Mouse (Mus musculus) forebrain, embryonic 13.5 days (tissue): Measurements from ENCODE around the gene Gulp1. TPM values are rescaled to one million over a fixed set of nuclear protein-coding genes. Genes with fewer than 3 reads are reported as not detected.

Experiments used
- ATAC-seq: fragments of 200-750 bp; cut with Nextera tagmentation; 2 replicates; pipeline ENCODE4 v1.8.0; 2017
- H3K27ac ChIP-seq: fragments of 300-500 bp; sonication (generic); 2 replicates; pipeline ENCODE4 v1.5.1; 2015; ENCODE audit warnings: inconsistent platforms, mild to moderate bottlenecking, moderate library complexity
- H3K27me3 ChIP-seq: fragments of 300-500 bp; sonication (generic); 2 replicates; pipeline ENCODE4 v1.6.1; 2015; ENCODE audit warnings: mild to moderate bottlenecking, inconsistent platforms
- H3K36me3 ChIP-seq: fragments of 300-500 bp; sonication (generic); 2 replicates; pipeline ENCODE4 v1.6.1; 2015; ENCODE audit warnings: mild to moderate bottlenecking, inconsistent platforms; ENCODE audit not compliant: poor library complexity, severe bottlenecking
- H3K4me1 ChIP-seq: fragments of 300-500 bp; sonication (generic); 2 replicates; pipeline ENCODE4 v1.6.1; 2015; ENCODE audit warnings: inconsistent platforms
- H3K4me2 ChIP-seq: fragments of 300-500 bp; sonication (generic); 2 replicates; pipeline ENCODE4 v1.6.1; 2015; ENCODE audit warnings: inconsistent platforms, mild to moderate bottlenecking, moderate library complexity
- H3K4me3 ChIP-seq: fragments of 300-500 bp; sonication (generic); 2 replicates; pipeline ENCODE4 v1.5.1; 2015; ENCODE audit warnings: mild to moderate bottlenecking, inconsistent platforms
- H3K9ac ChIP-seq: fragments of 300-500 bp; sonication (generic); 2 replicates; pipeline ENCODE4 v1.6.1; 2015; ENCODE audit warnings: mild to moderate bottlenecking, inconsistent platforms
- H3K9me3 ChIP-seq: fragments of 300-500 bp; sonication (generic); replicated peaks from 2 replicates; pipeline ENCODE4 v1.6.1; 2016; ENCODE audit warnings: inconsistent platforms
- WGBS: fragments of 180-500 bp; shearing (Covaris S2); methylation state at CpG from one replicate; pipeline ENCODE4 v1.1.7; 2015; 5-methylcytosine and 5-hydroxymethylcytosine counted together
- polyA plus RNA-seq: library from polyadenylated mRNA; unstranded; fragments of >200 nt; fragmentation: Nextera tagmentation; extraction: Ambion mirVana; gene quantifications from 2 replicates; pipeline ENCODE4 v1.2.1, GENCODE M21; 2015

Gulp1 gene
- polyA plus RNA-seq, 1 experiment from 2014 or later, result 9.4 TPM

GRCm38 (mm10) chr1:44598312-44598711, 47.0 kb downstream of the Gulp1 start:
- H3K27ac ChIP-seq, result no peak overlapping the region
- H3K27me3 ChIP-seq, result no peaks in the 10 kb centered on the region
- H3K9ac ChIP-seq, result no peak overlapping the region
- 86% methylated on average over 2 of the region's 2 CpGs for WGBS
- ATAC-seq, result no peak
- no peak overlapping the region for H3K4me2 ChIP-seq
- no peaks in the 10 kb centered on the region for H3K36me3 ChIP-seq
- no peak overlapping the region for H3K4me3 ChIP-seq
- H3K4me1 ChIP-seq, result no peaks in the 10 kb centered on the region
- H3K9me3 ChIP-seq, result no peaks in the 10 kb centered on the region

DNA sequence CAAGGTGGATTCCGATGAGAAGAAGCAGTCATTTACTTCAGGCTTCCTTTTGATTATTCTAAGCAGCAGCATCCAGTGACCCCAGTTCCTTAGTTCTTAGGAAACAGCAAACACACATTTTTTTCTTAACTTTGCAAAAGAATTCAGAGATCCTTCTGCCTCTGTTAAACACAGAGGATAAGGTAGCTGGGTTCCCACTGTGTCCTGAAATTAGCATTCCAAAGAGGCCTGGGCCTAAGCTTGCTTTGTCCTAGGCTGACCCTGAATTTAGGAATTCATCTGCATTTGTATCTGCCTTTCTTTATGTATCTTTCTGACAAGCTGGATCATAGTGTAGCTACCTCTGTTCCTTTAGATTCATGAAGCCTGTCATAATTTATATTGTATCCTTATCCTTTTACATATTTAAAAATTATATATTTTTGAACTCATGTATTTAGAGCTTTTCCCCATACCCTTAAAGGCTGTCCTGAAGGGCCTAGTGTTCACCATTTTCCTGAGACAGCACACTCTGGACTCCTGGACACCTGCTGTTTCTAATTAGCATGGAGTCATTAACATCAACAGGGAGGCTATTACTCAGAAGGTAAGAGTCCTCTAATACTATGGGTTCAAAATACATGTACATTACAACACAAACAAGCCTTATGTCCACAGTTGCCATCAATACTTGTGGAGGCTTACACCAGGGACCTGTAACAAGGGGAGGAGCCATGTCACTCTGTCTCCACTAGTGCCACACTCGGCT, 62.2 kb downstream of the Gulp1 start:
- Histone ChIP-seq H3K36me3 (no peaks in the 10 kb centered on the region), H3K4me3 (no peak overlapping the region), H3K9me3 (no peaks in the 10 kb centered on the region), H3K4me2 (no peak overlapping the region), H3K27ac (no peak overlapping the region), H3K9ac (no peak overlapping the region), H3K4me1 (no peaks in the 10 kb centered on the region), H3K27me3 (no peaks in the 10 kb centered on the region)
- WGBS, result 30% methylated on average over 2 of the region's 2 CpGs
- no peak for ATAC-seq

DNA sequence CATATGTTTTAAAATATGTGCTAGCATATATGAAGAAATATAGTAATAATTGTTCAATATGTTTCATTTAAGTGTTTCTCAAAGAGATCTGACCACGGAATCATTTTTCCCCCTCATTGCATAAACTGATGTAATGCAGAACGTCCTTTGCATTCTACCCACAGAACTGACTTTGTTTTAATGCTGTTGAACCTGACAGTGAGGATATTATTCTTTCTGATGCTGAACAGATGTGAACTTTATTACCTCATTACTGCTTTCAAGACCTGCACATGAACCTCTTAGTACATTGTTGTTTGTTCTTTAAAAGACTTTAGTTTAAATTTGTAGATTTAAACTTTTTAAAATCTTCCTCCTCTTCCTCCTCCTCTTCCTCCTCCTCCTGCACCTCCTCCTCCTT, 67.4 kb downstream of the Gulp1 start:
- Histone ChIP-seq H3K4me2 (no peak overlapping the region), H3K27me3 (no peaks in the 10 kb centered on the region), H3K9me3 (no peaks in the 10 kb centered on the region), H3K4me3 (no peak overlapping the region), H3K9ac (no peak overlapping the region), H3K4me1 (no peaks in the 10 kb centered on the region), H3K36me3 (no peaks in the 10 kb centered on the region), H3K27ac (no peak overlapping the region)
- 86% methylated on average over 2 of the region's 2 CpGs for WGBS
- ATAC-seq, result no peak

GRCm38 (mm10) chr1:44634481-44634880, 83.2 kb downstream of the Gulp1 start:
- Histone ChIP-seq H3K4me1 (no peaks in the 10 kb centered on the region), H3K27ac (no peak overlapping the region), H3K4me3 (no peak overlapping the region), H3K27me3 (no peaks in the 10 kb centered on the region), H3K36me3 (no peaks in the 10 kb centered on the region), H3K4me2 (no peak overlapping the region), H3K9me3 (no peaks in the 10 kb centered on the region), H3K9ac (no peak overlapping the region)
- WGBS, result 52% methylated on average over 4 of the region's 4 CpGs
- ATAC-seq, result no peak

DNA sequence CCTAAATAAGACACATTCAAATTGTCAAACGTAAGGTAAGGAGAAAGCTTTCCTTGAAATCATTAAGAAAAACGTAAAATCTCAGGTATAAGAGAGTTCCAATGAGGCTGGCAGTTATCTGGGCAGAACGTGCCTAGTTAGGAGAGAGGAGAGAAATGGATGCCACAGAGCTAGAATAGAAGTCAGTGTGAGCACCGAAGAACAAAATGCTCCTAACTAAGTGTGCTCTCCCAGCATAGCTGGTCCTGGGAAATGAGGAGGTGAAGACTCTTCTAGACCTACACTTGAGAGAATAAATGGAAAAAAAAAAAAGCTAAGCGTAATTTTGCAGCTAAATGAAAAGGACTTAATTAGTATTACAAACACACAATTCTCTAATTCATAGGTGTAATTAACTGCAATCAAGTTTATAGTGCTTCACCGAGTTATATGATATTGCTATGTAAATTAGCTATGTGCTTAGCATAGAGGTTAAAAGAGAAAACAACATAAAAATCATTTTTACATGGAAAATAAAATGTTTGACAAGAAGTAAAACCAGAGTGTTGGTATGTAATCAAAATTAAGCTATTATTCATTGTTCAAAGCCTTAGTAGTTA, 94.5 kb downstream of the Gulp1 start:
- H3K27me3 ChIP-seq, result no peaks in the 10 kb centered on the region
- peak; percentile 53; the same call in 1 of the 2 replicates for ATAC-seq
- no peaks in the 10 kb centered on the region for H3K9me3 ChIP-seq
- no peak overlapping the region for H3K4me2 ChIP-seq
- H3K4me1 ChIP-seq, result no peaks in the 10 kb centered on the region
- no peak overlapping the region for H3K9ac ChIP-seq
- no peak overlapping the region for H3K4me3 ChIP-seq
- H3K36me3 ChIP-seq, result no peaks in the 10 kb centered on the region
- WGBS, result 70% methylated on average over 6 of the region's 6 CpGs
- no peak overlapping the region for H3K27ac ChIP-seq

DNA sequence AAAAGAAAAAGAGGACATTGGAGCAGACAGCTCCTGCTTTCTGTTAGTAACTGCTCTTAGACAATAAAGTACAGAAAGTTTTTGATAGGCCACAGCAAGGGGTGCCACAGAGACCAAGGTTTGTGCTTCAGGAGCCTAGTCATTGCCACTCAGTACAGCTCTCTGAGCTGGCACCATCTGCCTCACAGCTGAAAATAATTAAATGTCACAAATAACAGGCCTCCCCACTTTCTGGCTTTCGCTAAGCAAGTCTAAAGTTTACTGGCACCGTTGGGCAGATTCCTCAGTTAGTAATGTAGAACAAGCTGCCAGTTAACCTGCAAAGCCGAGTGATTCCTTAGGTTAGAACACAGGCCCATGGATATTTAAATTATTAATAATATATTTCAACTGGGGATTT, 127.7 kb downstream of the Gulp1 start:
- no peak overlapping the region for H3K4me3 ChIP-seq
- no peak overlapping the region for H3K9ac ChIP-seq
- H3K36me3 ChIP-seq, result no peaks in the 10 kb centered on the region
- no peak overlapping the region for H3K4me2 ChIP-seq
- no peak for ATAC-seq
- H3K4me1 ChIP-seq, result no peaks in the 10 kb centered on the region
- no peaks in the 10 kb centered on the region for H3K9me3 ChIP-seq
- no peaks in the 10 kb centered on the region for H3K27me3 ChIP-seq
- H3K27ac ChIP-seq, result no peak overlapping the region
- 75% methylated on average over 3 of the region's 3 CpGs for WGBS

GRCm38 (mm10) chr1:44679415-44679814, 128.1 kb downstream of the Gulp1 start:
- H3K9ac ChIP-seq, result no peak overlapping the region
- no peak overlapping the region for H3K4me3 ChIP-seq
- no peak for ATAC-seq

GRCm38 (mm10) chr1:44682556-44682955, 131.2 kb downstream of the Gulp1 start:
- Histone ChIP-seq H3K4me1 (no peaks in the 10 kb centered on the region), H3K36me3 (no peaks in the 10 kb centered on the region), H3K27ac (no peak overlapping the region), H3K4me2 (no peak overlapping the region), H3K4me3 (no peak overlapping the region), H3K27me3 (no peaks in the 10 kb centered on the region), H3K9ac (no peak overlapping the region), H3K9me3 (no peaks in the 10 kb centered on the region)
- WGBS, result 11% methylated on average over 2 of the region's 2 CpGs
- no peak for ATAC-seq

More at GRCm38 (mm10) chr1:44679415-44679814, 128.1 kb downstream of the Gulp1 start:
- WGBS, result 76% methylated on average over 3 of the region's 3 CpGs
- Histone ChIP-seq H3K27ac (no peak overlapping the region), H3K4me1 (no peaks in the 10 kb centered on the region), H3K4me2 (no peak overlapping the region), H3K27me3 (no peaks in the 10 kb centered on the region), H3K9me3 (no peaks in the 10 kb centered on the region), H3K36me3 (no peaks in the 10 kb centered on the region)

DNA sequence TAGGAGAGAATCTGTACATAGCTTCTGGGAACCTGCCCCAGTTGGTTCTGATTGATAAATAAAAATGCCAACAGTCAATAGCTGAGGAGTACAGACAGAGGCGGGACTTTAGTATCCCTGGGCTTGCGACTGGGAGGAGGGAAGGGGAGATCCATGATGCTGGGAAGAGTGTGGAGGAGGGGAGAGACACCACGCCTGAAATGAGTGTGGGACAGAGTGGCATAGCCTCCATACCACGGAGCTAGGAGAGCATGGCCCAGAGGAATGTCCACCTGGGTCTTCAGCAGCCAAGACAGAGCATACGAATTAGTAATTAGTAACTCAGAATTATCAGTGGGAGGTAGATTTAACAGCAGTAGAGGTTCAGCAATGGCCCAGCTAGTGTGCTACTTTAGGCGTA, 132.4 kb downstream of the Gulp1 start:
- no peaks in the 10 kb centered on the region for H3K27me3 ChIP-seq
- no peaks in the 10 kb centered on the region for H3K4me1 ChIP-seq
- H3K36me3 ChIP-seq, result no peaks in the 10 kb centered on the region
- no peaks in the 10 kb centered on the region for H3K9me3 ChIP-seq
- H3K9ac ChIP-seq, result no peak overlapping the region
- H3K27ac ChIP-seq, result no peak overlapping the region
- ATAC-seq, result no peak
- 51% methylated on average over 6 of the region's 6 CpGs for WGBS
- no peak overlapping the region for H3K4me3 ChIP-seq
- no peak overlapping the region for H3K4me2 ChIP-seq

DNA sequence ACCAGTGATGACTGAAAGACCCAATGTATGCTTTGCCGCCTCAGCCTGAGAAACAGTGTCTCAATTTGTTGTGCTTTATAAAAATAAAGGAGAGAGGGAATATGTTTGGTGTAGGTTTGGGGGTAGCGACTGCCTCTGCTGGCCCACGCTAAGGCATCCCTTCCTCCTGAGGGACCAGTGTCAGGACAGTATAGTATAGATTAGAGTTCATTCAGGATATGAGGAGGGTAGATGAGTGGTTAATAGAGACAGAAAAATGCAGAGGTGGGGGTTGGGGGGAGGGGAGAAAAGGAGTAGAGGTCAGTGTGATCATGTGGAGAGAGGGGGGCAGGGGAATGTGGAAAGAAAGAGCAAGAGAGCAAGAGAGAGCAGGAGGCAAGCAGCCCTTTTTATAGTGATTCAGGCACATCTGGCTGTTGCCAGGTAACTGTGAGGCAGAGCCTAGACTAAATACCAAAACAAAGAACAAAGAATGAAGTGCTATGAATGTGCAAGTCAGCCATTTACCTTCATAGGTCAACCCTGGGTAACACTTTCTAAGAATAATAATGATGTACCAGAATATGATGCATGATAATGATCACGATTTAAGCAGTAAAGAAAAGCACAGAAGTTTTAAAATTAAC, 169.6 kb downstream of the Gulp1 start:
- no peaks in the 10 kb centered on the region for H3K36me3 ChIP-seq
- no peaks in the 10 kb centered on the region for H3K4me1 ChIP-seq
- H3K9me3 ChIP-seq, result no peaks in the 10 kb centered on the region
- H3K27me3 ChIP-seq, result no peaks in the 10 kb centered on the region
- 61% methylated on average over 4 of the region's 4 CpGs for WGBS
- H3K4me2 ChIP-seq, result no peak overlapping the region
- ATAC-seq, result no peak
- no peak overlapping the region for H3K9ac ChIP-seq
- H3K4me3 ChIP-seq, result no peak overlapping the region
- H3K27ac ChIP-seq, result no peak overlapping the region

DNA sequence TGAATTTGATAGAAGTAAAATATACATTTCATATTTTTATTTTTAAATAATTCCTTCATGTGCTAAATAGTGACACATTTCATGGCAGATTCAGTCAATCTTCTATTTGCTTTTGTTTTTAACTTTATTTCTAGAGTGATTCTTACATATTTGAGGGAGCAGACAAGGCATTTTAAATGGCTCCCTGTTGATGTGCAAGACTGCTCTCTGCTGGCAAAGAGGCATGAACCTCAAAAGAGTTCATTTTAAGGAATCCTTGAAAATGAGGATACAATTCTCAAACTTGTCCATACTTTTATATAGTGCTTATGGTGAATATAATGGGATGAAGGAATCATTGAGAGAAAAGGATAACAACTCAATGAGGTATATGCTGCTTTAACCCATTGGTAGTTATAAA, 189.9 kb downstream of the Gulp1 start:
- Histone ChIP-seq H3K27ac (no peak overlapping the region), H3K9ac (no peak overlapping the region), H3K4me2 (no peak overlapping the region), H3K4me1 (no peaks in the 10 kb centered on the region), H3K9me3 (no peaks in the 10 kb centered on the region), H3K27me3 (no peaks in the 10 kb centered on the region), H3K36me3 (no peaks in the 10 kb centered on the region), H3K4me3 (no peak overlapping the region)
- ATAC-seq, result no peak

DNA sequence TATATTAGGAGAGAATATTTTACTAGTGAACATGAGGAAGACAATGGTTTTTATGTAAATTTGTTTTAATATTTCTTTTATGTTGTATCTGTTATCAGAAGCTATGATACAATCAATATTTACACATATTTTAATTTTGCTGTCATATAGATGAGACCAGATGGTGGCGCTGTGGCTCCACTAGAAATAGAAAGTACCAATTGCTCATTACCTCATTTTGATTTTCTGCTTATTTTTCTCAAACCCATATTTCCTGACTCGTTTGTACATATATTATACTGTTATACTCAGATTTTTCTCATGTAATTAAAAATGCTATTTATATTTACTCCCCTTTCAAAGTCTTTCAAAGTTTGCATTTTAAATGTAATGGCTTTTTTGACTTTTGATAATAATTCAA, 194.4 kb downstream of the Gulp1 start:
- WGBS, result 7% methylated on average over 2 of the region's 2 CpGs
- peak; percentile 55; the same call in 1 of the 2 replicates for ATAC-seq
- Histone ChIP-seq H3K9me3 (no peaks in the 10 kb centered on the region), H3K4me3 (no peak overlapping the region), H3K27ac (no peak overlapping the region), H3K4me2 (no peak overlapping the region), H3K9ac (no peak overlapping the region), H3K4me1 (no peaks in the 10 kb centered on the region), H3K36me3 (no peaks in the 10 kb centered on the region), H3K27me3 (no peaks in the 10 kb centered on the region)
